Mouse (Mus musculus): ENCODE results near the gene Gm21083.
"Not testable (repeated sequence)": the region's sequence is repeated elsewhere in the genome, so short reads cannot be mapped to it uniquely, and the experiment has no call there.

Gene Gm21083

DNA sequence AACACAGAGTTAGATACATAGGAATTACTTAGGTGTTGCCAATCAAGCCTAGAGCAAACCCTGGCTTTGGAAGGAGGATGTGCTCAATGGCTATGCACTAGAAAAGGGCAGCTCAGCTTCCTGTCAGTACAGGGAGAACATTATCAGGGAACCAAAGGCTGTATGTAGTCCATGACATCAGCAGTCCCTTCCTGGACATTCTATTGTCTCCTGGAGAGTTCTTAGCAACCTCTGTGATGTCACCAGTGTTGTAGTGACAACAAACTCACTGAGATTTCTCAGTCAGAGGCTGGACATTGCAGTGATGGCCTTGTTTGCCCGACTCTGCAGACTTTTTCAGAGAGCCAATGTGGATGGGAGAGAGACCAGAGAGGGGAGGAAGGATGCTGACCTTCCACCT lies at the start of gene Gm21083:
Gene Gm21083, plus strand, starts transcription at position 301 of the 400 bp plus-strand sequence.
- DNase-seq (ENCODE audit: low spot score), result not testable (repeated sequence)

- DNase-seq (ENCODE audit: low spot score), result not testable (repeated sequence)
These were observed 48.0 kb upstream of the Gm21083 start, which contains the start of gene Gm21190 for GRCm38 (mm10) chr5:15529122-15529521. TSS of gene Gm21190 (minus strand) at chr5:15529222.

DNA sequence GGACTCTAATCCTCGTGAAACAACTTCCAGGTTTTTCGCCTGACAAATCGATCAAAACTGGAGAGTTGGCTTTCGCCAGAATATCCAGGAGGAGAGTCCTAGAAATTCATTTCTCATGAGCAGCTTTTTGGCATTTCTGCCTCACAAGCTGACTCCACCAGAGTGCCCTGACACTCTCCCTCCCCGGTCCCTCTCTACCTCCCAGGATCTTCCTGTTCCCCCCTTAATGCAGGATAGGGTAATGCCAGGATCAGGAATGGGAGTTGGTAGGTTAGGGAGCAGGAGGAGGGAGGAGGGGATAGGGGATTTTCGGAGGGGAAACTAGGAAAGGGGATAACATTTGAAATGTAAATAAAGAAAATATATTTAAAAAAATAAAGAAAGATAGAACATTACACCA lies 28.5 kb upstream of the Gm21083 start:
- not testable (repeated sequence) for DNase-seq (ENCODE audit: low spot score)

DNA sequence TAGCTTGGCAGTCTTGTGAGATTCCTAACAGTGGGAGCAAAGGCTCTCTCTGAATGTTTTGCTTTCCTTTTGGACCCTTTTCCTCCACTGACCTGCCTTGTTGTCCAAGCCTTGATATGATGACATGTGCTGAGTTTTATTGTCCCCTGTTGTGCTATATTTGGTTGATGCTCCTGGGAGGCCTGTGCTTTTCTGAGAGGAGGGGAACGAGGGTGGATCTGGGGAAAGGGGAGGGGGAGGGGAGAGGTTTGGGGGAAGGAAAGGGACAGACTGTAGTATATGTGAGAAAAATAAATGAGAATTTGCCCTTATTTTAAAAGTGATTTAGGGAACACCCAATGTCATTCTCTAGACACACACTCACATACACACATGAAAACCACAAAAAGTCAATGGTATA lies 28.0 kb upstream of the Gm21083 start:
- not testable (repeated sequence) for DNase-seq (ENCODE audit: low spot score)

GRCm38 (mm10) chr5:15549606-15550005 lies 27.5 kb upstream of the Gm21083 start:
- not testable (repeated sequence) for DNase-seq (ENCODE audit: low spot score)

DNA sequence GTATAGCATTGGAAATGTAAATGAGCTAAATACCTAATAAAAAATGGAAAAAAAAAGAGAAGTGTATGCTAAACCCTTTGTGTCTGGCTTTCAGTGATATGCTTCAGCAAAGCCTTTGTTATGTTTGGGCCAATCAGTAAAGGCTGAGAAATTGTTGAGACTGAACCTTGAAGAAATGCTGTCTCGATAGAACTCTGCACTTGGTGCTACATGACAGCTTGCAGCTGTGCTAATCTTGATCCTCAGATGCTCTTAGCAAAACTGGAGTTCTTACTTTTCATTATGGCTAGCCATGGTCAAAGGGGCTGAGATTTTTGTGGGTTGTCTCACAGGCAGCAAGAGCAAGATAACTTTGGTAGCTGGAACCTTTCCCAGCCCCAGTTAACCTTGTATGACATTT lies 18.5 kb upstream of the Gm21083 start:
- not testable (repeated sequence) for DNase-seq (ENCODE audit: low spot score)

DNA sequence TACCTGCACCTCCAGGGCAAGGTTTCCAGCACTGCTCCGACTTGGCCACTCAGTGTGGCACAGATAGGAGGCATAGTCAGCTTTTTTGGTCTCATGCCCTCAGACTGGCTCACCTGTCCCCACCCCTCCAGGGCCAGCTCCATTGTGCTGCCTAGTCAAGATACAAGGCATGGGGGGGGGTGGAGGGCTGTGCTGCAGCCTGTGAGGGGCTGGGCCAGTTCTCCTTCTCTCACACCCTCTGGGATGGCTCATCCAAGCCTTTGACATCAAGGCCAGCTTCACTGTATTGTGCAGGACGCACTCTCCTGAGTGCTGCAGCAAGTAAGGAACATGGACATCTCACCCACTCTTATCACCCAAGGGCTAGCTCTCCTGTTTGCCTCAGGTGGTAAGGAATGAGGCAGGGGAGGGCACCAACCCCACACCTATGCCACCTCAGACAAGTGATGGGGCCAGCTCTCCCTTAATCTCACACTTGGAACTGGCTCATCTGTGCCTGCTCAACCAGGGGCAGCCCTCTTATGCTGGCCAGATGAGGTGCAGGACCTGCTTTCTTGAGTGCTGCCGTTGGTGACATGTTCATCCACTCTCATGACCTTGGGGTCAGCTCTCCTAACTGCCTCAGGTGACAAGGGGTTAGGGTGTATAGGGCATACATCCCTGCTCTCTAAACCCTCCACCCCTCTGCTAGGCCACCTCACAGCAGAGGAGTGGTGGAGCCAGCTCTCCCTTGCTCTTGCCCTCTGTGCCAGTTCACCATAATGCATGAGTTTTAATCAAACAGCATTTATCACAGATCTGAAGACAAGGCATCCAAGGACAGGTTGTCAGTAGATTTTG lies 15.5 kb upstream of the Gm21083 start:
- not testable (repeated sequence) for DNase-seq (ENCODE audit: low spot score)

DNA sequence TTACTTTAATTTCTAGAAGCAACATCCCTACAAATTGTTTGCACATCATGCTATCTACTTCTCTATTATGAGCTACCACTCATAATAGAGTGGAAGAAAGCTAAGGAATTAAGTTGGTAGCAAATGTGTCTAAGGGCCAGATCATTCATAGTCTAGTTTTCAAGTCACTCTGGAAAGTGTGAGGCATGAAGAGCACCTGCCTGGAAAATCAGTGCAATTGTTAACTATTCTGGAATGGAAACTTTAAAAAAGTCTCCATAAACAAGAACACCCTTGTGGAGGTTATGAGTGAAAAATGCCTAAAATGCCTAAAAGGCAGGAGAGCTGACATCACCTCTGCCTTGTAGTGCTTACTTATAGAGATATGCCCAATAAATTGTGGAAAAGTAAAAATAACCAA lies 3.4 kb upstream of the Gm21083 start:
- not testable (repeated sequence) for DNase-seq (ENCODE audit: low spot score)

GRCm38 (mm10) chr5:15586351-15586750 lies 9.2 kb downstream of the Gm21083 start:
- peak; percentile 43 for DNase-seq (ENCODE audit: low spot score)

DNA sequence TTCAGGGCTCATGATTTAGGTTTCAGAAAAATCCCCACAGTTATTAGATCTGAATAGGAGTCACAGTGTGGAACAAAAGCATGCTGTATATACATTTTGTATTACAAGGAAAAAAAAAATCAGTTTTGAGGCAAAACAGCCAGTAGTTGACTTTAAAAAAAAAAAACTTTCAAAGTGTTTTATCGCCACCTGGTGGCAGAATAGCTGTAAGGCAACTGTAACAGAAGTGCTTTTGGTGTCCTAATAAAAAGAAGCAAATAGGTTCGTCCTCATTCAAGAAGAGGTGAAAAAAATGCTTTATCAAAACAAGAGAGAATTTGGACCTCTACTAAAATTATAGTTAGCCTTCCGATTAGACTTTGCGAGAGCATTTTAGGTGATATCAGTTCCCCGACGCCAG lies 11.2 kb downstream of the Gm21083 start:
- not testable (repeated sequence) for DNase-seq (ENCODE audit: low spot score)

DNA sequence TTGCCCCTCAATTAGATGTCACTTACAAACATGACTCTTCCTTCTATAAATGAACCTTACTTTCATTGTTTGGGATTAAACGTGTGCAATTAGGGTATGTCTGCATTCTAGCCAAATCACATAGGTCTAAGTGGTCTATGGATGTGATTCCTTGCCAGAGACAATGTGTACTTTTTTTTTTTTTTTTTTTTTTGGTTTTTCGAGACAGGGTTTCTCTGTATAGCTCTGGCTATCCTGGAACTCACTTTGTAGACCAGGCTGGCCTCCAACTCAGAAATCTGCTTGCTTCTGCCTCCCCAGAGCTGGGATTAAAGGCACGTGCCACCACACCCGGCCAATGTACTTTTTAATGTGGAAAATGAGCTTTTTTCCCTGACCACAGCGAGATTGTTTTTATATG lies 13.5 kb downstream of the Gm21083 start:
- DNase-seq (ENCODE audit: low spot score), result not testable (repeated sequence)

GRCm38 (mm10) chr5:15591577-15591976 lies 14.4 kb downstream of the Gm21083 start:
- not testable (repeated sequence) for DNase-seq (ENCODE audit: low spot score)

- not testable (repeated sequence) for DNase-seq (ENCODE audit: low spot score)
These were observed 21.7 kb downstream of the Gm21083 start for GRCm38 (mm10) chr5:15598831-15599230.

DNA sequence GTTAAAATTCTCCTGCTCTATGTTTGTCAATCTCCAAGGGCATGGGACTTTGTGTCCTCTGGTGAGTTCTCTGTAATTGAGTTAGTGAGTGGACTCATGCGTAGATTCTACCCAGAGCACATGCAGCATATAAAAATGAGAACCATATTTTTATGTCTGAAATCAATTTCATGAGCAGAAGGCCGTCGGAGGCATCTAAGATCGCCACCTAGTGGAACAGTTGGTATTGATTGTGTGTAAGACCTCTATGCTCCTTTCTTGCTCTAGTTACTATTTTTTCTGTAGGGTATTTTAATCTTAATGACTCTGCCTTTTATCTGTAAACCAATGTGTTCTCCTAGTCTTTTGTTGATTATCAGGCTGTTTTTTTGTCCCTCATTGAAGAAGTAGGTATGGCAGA lies 23.2 kb downstream of the Gm21083 start:
- DNase-seq (ENCODE audit: low spot score), result peak; percentile 38

DNA sequence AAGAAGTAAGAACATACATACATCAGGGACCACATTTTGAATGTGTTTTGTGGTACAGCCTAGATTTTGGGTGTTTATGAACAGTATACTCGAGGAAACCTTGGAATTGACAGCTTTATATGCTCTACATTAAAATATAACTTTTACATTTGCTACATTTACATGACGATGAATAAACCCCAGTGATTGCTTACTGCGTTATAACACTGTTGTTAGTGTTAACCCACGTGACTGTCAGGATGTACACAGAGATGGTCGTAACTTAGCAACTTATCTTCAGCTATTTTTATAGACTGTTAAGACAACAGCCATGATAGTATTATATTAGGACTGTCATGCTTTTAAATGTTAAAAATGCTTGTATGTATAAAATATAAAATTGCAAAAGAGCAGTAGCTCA lies 24.3 kb downstream of the Gm21083 start:
- not testable (repeated sequence) for DNase-seq (ENCODE audit: low spot score)

DNA sequence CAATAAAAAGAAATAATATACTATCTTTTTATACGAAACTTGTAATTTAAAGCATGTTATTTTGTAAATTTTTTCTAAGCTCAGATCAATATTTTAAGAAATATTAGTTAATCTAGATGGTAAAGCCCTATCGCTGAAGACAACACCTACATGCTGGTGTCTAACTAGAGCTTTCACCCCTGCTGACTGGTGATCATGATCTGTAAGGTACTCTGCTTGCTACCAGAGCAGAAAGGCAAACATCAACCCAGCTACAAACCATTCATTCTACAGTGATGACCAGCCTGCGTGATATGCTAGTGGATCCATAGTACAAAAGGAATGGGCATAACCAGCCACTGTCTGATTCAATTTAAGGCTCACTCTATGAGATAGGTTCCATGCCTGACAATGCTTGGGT lies 24.8 kb downstream of the Gm21083 start:
- not testable (repeated sequence) for DNase-seq (ENCODE audit: low spot score)

GRCm38 (mm10) chr5:15602424-15602947 lies 25.4 kb downstream of the Gm21083 start:
- DNase-seq (ENCODE audit: low spot score), result not testable (repeated sequence)

GRCm38 (mm10) chr5:15603008-15603407 lies 25.9 kb downstream of the Gm21083 start:
- not testable (repeated sequence) for DNase-seq (ENCODE audit: low spot score)

DNA sequence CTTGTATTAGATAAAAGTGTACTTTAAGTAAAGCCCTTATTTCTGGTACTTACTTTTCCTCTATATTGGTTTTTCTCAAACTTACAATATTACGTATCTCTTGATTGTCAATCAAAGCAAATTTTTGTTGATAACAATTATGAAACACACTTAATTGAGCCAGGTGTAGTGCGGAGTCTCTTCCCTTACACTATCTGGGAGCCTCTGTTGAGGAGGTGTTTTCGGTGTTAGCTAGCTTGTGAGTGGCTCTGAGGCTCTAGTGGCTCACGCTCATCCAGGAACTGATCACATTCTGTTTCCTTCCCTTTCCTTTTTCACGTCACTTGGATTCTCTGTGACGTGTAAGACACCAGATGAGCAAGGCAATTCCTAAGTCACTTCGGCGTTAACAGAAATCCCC lies 26.5 kb downstream of the Gm21083 start:
- not testable (repeated sequence) for DNase-seq (ENCODE audit: low spot score)

- DNase-seq (ENCODE audit: low spot score), result peak; percentile 42
These were observed 29.5 kb downstream of the Gm21083 start for GRCm38 (mm10) chr5:15606677-15607076.

GRCm38 (mm10) chr5:15610695-15611094 lies 33.6 kb downstream of the Gm21083 start:
- DNase-seq (ENCODE audit: low spot score), result not testable (repeated sequence)

GRCm38 (mm10) chr5:15616195-15616594 lies 39.1 kb downstream of the Gm21083 start:
- DNase-seq (ENCODE audit: low spot score), result not testable (repeated sequence)

GRCm38 (mm10) chr5:15618764-15619163 lies 41.6 kb downstream of the Gm21083 start, which contains the start of gene Speer4d:
TSS of gene Speer4d (plus strand) at chr5:15619064.
- not testable (repeated sequence) for DNase-seq (ENCODE audit: low spot score)

Measured in testis, postnatal 10 days (tissue).